Mouse (Mus musculus): Measurements from ENCODE around the gene Ctdnep1.

The Ctdnep1 gene

DNA sequence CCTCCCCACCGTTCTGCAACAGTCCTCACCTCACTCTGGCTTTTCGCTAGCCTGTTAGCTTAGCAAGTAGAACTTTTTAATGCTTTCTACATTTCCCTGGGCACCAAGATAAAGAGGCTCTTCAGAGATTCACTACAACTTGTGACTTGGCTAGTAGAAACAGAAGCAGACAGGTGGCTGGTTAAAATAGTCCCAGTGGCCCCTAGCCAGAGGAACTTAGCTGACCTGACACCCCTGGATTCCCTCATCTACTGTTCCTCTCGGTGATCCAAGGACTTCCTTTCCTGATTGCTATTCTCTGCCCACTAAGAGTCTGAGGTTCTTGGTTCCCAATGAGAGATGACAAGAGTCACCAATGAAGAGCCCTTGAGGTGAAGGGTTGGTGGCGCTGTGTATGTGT is 2.4 kb downstream of the Ctdnep1 start:
- no peak for DNase-seq (ENCODE audit: low read depth)

DNA sequence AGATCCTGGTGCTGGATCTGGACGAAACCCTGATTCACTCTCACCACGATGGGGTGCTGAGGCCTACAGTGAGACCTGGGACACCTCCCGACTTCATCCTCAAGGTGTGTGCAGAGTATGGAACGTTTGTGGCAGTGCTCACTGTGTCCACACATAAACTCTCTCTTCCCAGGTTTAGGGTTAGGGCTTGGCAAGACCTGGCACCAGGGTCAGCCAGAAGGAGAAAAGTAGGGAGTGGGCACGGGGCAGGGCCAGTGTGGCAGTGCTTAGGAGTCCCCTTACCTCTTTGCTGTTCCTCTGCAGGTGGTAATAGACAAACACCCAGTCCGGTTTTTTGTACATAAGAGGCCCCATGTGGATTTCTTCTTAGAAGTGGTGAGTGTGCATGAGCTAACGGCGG is 3.5 kb downstream of the Ctdnep1 start:
- DNase-seq (ENCODE audit: low read depth) = no peak

DNA sequence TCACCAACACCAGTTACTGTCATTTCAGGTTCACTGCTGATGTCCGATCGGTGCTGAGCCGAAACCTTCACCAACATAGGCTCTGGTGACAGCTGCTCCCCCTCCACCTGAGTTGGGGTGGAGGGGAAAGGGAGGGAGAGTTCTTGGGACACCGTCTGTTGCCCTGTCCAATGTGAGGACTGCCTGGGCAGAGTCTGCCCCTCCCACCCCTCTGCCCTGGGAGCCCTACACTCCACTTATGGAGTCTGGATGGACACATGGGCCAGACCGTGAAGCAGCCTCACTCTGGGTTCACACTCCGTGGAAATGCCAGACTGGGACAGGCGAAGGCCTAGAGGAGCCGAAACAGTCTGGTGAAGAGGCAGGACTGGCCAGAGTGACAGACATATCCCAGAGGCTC is 9.0 kb downstream of the Ctdnep1 start:
- DNase-seq (ENCODE audit: low read depth) = no peak

DNA sequence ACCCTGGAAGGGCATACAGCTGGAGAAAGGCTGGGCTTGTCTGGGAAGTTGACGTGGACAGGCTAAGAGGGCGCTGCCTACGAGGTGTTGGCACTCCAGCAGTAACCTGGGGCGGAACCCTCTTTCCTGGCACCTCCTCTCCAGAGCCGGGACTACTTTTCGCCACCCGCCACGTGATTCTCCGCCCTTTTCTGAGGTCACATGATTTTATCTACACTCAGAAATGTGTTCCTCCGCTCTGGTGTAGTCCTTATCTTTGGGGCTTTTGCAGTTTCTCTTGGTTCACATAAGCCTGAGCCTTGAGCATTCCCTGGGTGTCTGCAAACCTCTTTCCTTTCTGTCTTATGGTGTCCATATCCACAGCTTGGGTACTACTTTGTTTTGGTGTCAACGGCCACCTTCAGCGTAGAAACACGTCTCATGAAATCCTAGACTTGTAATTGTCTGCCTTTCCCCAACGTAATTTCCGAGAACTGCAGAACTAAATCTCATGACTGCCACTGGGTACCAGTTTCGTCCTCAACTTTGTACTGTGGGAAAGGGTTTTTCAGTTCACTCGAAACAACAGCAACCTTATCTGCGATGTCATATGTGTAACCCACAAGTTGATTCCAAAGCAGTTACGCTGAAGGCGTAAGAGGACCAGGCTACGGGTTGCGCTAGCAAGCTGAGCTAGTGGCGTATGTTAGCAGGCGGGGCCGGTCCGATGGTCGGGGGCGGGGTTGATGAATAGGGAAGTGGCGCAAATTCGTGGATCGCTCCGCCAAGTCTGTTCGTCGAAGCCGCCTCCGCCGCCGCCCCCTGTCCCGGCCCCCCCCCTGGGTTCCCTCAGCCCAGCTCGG is 10.1 kb downstream of the Ctdnep1 start, which contains the start of gene Gabarap:
Gene Gabarap (plus strand): TSS at position 294 of the 842 bp plus-strand sequence.
- peak; percentile 95 for DNase-seq (ENCODE audit: low read depth)

DNA sequence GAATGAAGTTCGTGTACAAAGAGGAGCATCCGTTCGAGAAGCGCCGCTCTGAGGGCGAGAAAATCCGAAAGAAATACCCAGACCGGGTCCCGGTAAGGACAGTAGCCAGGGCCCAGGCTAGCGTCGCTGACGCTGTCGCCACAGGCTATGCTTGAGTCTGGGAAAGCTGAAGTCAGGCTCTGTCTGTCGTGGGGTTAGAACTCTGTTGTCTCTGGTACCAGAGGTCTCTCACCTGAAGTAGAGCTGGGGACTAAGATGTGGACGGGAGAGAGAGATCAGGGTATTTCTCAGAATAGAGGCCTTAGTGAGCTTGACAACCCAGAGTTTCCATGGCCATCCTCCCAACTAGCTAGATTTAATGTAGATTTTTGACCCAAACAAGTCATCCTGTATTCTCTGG is 10.8 kb downstream of the Ctdnep1 start:
- no peak for DNase-seq (ENCODE audit: low read depth)

DNA sequence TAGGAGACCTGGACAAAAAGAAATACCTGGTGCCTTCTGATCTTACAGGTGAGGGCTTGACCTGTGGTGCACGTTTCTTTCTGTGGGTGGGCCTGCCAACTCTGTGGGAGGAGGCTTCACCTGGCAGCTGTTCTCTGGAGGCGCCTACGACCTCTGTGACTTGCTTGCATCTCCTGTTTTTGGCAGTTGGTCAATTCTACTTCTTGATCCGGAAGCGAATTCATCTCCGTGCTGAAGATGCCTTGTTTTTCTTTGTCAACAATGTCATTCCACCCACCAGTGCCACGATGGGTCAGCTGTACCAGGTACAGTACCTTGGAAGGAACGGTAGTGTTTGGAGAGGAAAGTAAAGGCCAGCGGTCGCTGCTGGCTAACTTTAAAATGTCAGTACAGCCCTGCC is 11.4 kb downstream of the Ctdnep1 start:
- DNase-seq (ENCODE audit: low read depth) = no peak

DNA sequence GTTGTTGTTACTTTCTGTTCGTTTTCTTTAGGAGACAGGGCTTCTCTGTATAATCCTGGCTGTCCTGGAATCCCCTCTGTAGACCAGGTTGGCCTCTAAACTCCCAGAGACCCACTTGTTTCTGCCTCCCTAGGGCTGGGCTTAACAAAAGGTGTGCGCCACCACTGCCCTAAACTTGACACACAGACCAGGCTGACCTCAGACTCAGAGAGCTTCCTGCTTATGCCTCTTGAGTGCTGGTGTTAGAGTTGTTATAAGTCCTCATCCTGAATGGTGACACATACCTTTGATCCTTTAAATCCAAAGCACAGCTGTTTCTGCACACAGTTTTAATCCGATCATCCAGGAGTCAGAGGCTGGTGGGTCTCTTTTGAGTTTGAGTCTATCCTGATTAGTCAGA is 12.0 kb downstream of the Ctdnep1 start:
- no peak for DNase-seq (ENCODE audit: low read depth)

DNA sequence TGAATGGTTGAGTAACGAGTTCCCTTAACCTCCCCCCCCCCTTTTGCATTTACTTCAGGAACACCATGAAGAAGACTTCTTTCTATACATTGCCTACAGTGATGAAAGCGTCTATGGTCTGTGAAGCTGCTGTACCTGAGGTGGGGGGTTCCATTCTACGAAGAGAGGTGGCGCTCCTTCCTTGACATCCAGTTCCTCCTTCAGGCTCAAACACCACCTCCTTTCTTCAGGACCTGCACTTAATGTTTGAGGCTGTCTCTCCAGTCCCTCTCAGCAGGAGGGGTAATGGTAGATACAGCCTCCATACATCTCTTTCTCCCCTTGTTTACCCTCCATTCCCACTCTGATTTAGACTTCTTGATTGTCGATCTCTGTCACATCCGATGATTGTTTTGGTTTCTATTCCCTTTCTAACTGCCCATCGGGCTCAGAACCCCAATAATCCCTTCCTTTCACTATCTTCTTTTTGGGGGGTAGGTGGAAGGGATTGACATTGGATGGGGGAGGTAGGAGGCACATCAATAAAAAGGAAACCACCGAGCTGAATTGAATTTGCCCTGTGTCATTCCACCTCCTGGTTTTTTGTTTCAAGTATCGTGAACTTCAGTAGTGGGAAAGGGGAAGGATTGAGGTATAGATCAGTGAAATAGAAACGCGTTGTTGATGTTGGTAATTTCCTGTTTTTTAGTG is 13.6 kb downstream of the Ctdnep1 start:
- DNase-seq (ENCODE audit: low read depth) = no peak

DNA sequence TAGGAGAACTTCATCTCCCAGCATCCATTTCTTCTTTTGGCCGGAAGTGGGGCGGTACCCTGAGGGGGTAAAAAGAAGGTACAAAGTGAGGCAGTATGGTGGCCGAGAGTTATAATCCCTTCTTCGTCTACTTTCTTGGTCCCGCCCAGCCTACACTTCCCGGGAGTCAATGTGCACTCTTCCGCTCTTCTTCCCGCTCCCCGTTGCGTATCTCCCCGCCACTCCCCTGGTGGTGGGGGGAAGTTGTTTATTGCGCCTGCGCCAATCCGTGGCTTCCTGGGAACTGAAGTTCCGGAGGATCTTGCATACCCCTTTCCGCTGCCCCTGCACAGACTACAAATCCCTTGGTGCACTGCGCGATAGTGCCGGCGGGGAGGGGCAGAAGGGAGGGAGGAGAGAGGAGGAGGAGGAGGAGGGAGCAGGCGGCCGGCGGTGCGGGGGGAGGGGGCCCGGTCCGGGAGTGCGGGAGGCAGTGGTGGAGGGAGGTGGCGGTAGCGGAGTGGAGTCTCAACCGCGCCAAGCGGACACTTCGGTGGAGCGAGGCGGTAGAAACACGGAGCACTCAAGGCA is 14.5 kb downstream of the Ctdnep1 start, which contains the start of gene Phf23:
Gene Phf23 (plus strand): TSS at position 387 of the 570 bp plus-strand sequence.
- peak; percentile 98 for DNase-seq (ENCODE audit: low read depth)

DNA sequence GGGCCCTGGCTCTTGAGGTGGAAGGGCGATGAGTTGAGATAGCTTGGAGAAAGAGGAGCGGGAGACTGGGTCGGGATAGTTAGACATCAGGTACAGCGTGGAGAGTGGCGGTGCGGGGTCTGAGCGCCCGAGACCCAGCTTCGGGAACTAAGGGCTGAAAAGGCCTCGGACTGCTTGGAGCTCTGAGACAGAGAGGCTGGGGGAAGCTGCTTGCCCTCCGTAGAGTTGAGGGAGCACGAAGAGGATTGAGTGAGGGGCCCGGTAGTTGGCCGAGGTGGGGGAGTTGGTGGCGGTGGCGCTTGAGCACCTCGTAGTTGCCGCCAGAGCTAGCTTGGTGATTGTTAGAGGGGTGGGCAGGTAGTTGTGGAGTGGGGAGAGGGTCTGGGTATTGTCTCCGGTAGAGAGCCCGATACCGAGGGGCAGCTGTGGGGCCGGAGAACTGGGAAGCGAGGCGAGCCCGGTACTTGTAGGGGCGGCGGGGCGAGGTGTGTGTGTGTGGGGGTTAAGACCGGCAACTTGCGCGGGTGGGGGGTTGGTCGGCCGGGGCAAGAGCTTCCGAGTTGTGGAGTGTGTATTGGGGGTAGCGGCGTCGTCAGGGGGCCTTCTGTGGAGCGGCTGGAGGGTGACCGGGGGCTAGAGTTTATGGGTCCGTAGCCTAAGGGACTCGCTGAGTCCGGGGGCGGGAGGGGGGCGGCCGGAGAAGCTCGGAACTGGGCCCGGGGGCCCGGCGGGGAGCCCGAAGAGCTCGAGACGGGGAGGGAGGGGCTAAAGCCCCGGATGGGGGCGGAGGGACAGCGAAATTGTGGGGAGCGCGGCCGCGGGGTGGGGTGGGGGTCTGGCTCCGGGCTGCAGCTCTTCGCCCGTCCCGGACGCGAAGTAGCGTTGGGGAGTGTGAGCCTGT is 15.5 kb downstream of the Ctdnep1 start:
- no peak for DNase-seq (ENCODE audit: low read depth)

DNA sequence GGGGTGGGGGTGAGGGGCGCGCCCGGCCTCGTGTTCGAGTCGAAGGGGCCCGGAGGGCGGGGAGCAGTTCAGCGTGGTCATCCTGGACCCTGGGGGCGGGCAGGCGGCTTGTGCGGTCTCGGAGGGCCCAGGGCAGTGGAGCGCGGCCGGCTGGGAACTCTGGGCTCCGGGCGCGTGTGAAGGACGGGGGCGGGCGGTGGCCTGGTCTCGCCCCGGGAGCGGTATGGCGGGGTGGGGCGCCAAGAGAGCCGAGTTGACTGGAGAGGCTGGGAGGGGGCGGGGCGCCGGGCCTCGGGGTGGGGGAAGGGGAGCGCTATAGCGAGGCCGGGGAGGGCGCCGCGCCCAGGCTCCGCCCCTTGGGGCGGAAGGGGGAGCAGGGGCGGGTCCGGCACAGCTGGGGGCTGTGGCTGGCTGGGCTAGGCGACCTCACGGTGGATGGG is 16.1 kb downstream of the Ctdnep1 start:
- DNase-seq (ENCODE audit: low read depth) = peak; percentile 78

DNA sequence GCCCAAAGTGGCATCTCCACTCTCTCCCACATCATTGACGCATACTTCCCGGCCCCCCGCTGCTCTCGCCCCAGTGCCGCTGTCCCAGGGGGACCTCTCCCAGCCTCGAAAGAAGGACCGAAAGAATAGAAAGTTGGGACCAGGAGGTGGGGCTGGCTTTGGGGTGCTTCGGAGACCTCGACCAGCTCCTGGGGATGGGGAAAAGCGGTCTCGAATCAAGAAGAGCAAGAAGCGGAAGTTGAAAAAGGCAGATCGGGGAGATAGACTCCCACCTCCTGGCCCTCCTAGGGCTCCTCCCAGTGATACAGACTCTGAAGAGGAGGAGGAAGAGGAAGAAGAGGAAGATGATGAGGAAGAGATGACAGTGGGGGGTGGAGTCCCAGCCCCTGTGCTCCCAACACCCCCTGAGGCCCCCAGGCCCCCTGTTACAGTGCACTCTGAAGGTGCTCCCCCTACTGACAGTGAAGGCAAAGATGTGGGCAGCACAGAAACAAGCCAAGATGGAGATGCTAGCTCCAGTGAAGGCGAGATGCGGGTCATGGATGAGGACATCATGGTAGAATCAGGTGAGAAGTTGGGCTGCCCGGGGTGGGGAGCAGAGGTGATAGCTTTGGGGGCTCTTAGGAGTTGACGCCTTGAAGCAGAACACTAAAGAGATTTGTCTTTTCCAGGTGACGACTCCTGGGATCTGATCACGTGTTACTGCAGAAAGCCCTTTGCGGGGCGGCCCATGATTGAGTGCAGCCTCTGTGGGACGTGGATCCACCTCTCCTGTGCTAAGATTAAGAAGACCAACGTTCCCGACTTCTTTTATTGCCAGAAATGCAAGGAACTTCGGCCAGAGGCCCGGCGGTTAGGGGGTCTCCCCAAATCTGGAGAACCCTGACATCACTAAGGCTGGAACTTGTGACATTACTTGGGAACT is 17.9 kb downstream of the Ctdnep1 start:
- no peak for DNase-seq (ENCODE audit: low read depth)

DNA sequence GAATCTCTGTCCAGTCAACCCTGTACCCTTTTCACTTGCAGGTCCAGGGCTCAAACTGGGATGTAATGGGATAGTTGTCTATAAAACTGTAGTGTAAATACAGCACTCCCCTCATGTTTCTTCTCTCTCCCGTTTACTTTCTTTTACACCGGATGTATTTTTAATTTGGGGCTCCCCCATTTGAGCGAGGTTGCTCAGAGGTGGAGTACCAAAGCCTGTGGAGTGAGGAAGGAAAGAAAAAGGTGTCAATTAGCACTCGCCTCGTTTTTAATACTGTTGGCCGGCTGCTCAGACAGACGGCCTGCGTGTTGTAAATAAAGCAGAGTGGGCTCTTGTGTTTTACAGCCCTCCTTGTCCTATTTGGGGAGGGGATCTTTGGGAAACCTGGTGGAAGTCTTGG is 18.7 kb downstream of the Ctdnep1 start:
- no peak for DNase-seq (ENCODE audit: low read depth)

DNA sequence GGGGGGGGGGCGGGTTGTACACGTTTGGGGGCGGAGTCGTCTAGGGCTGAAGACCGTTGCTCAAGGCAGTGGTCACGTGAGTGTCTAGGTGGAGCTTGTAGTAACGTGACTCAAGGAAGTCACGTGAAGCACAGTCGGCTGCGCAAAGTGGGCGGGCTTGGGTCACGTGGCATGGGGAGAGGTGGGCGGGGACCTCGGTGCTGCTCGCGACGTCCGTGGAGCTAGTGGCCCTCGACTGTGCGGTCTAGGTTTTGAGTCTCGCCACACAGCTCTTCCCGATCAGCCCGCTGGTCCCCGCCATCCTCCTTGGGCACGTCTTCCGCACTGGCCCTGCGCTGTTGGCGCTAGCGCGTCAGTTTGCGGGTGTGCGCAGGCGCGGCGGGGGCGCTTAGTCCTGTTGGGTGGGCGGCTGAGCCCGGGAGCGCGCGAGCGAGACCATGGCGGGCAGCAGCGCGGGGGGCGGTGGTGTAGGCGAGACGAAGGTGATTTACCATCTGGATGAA is 19.5 kb downstream of the Ctdnep1 start, which contains the start of gene Dvl2:
Gene Dvl2 (plus strand): TSS at position 200 of the 503 bp plus-strand sequence.
- peak; percentile 91 for DNase-seq (ENCODE audit: low read depth)

DNA sequence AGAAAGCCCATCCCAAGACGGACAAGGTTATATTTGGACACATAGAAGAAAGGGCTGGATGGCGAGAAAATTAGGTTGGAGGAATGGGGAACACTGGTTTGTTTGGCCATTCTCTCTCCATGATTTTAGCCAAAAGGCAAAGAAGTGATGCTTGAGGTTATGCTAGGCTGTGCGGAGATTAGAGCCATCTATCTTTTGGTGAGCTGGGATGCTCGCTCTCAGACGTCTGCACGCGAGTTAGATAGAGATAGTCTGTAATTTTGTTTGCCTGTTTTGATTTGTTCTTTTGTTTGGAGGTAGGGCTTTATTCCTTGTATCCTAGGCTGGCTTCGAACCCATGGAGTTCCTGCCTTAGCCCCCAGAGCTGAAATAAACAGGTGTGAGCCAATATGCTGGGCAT is 20.2 kb downstream of the Ctdnep1 start:
- DNase-seq (ENCODE audit: low read depth) = no peak

DNA sequence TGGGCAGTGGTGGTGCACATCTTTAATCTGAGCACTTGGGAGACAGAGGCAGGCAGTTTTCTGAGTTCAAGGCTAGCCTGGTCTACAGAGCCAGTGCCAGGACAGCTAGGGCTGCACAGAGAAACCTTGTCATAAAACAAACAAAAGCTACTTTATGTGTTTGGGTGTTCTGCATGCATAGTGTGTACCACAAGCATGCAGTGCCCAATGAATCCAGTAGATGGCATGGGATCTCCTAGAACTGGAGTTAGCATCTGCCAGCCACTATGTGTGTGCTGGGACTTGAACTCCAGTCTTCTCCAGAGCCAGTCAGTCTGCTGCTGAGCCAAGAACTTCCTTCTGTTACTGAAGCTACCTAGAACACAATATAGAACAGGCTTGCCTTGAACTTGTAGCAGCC is 20.9 kb downstream of the Ctdnep1 start:
- DNase-seq (ENCODE audit: low read depth) = peak; percentile 72

DNA sequence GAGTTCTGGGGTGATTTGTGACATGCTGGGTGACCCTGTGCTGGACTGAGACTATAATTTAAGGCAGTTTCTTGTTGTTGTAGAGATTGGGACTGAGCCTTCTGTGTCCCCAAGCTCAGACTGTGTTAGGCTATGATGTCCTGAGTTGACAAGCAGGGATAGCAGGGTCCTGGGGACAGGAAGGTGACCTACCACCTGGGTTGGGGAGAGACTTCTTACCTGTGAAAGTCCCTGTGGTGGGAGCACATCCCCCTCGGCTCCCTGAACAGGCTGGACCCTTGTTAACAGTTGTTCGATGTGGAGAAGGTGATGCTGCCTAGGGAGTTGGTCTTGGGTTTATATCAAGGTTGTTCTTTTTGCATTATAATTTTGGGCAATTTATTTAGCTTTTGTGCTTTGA is 21.5 kb downstream of the Ctdnep1 start:
- DNase-seq (ENCODE audit: low read depth) = no peak

DNA sequence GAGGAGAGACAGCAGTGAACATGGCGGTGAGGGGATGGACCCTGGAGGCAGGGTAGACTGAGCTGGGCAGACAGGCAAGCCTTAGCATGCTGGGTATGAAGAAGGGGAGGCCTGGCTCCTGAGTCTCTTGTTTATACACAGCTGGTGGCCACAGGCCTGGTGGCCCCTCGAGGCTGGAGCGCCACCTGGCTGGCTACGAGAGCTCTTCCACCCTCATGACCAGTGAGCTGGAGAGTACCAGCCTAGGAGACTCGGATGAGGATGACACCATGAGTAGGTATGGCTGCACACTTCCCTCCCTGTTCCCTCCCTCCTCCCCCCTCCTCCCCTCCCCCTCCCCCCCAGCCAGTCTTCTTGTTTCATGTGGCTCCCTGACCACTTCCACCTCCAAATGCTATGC is 24.6 kb downstream of the Ctdnep1 start:
- no peak for DNase-seq (ENCODE audit: low read depth)

DNA sequence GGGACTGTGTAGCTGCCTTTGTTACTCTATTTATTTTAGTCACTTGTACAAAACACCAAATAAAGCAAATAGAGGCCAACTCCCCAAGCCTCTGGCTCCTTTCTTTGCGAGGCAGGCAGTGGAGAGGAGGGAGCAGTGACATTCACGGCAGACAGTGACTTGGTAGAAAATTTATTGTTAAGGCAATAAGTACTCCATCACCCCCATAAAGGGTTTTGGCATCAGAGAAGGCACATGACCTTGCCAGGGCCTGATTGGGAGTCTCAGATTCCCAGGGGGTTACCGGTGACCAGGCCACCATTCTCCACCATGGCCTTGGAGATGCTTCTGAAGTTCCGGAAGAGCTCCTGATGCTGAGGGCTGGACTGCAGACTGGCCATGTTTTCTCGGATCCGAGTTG is 29.1 kb downstream of the Ctdnep1 start:
- DNase-seq (ENCODE audit: low read depth) = no peak

DNA sequence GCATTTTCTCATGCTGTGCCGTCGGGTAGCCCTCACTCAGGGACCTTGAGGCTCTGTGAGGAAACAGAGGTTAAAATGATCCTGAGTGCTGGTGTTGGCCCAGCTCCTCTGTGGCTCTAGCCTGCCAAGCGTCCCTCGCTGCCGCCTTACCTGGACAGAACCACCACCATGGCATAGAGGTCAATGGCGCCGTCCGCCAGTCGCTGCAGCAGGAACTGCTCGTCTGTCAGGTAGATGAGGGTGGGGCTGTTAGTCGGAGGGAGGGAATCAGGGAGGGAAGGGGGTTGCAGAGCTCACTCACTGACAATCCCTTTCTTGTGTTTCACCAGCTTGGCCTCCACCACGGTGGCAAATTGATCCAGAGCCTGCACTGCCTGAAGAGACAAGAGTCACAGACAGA is 29.6 kb downstream of the Ctdnep1 start:
- no peak for DNase-seq (ENCODE audit: low read depth)

DNA sequence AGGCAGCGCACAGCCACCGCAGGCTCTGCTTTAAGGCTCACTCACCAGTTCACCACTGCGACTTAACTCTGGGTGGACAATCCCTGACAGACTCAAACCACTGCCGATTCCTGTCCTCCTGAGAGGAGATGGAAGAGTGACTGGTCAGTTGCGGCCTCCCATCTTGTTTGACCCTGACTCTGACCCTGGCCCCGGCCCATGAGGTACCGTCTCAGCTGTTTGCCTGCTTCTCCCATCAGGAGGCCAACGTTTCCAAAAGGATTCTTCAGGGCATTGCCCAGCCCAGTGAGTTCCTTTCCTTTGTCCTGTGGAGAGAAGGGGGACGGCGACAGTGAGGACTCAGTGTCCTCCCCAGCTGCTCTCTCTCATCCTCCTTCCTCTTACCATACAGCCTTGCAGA is 30.0 kb downstream of the Ctdnep1 start:
- DNase-seq (ENCODE audit: low read depth) = no peak

All from c-Kit-positive CD71-positive TER-119-negative erythroid progenitor cells, embryonic 14.5 days (primary cell).